Mouse (Mus musculus) embryonic facial prominence, embryonic 14.5 days (tissue): ENCODE data around the gene Atrx. TPM values are rescaled to one million over a fixed set of nuclear protein-coding genes. Genes with fewer than 3 reads are reported as not detected.

Experiments
- ATAC-seq: fragments of 200-750 bp; cut with Nextera tagmentation; 2 replicates; pipeline ENCODE4 v1.8.0; 2017; ENCODE audit warnings: low read depth, moderate number of reproducible peaks, moderate TSS enrichment
- DNase-seq: peaks from one replicate; pipeline ENCODE4 v3.0.0-alpha.2; 2015; ENCODE audit warnings: low spot score
- H3K27ac ChIP-seq: fragments of 300-500 bp; sonication (generic); replicated peaks from 2 replicates; pipeline ENCODE4 v1.5.1; 2014; ENCODE audit warnings: low read depth, mild to moderate bottlenecking, low read length, moderate library complexity
- H3K27me3 ChIP-seq: fragments of 300-500 bp; sonication (generic); replicated peaks from 2 replicates; pipeline ENCODE4 v1.6.1; 2014; ENCODE audit warnings: low read length; ENCODE audit not compliant: control insufficient read depth, insufficient read depth
- H3K36me3 ChIP-seq: fragments of 300-500 bp; sonication (generic); 2 replicates; pipeline ENCODE4 v1.6.1; 2014; ENCODE audit warnings: low read length, mixed read lengths; ENCODE audit not compliant: control insufficient read depth, insufficient read depth
- H3K4me1 ChIP-seq: fragments of 300-500 bp; sonication (generic); 2 replicates; pipeline ENCODE4 v1.6.1; 2014; ENCODE audit warnings: antibody characterized with exemption, low read length; ENCODE audit not compliant: control insufficient read depth, insufficient read depth
- H3K4me2 ChIP-seq: fragments of 300-500 bp; sonication (generic); 2 replicates; pipeline ENCODE4 v1.6.1; 2014; ENCODE audit warnings: low read depth, mild to moderate bottlenecking, low read length, moderate library complexity, mixed read lengths
- H3K4me3 ChIP-seq: fragments of 300-500 bp; sonication (generic); 2 replicates; pipeline ENCODE4 v1.5.1; 2014; ENCODE audit warnings: low read depth, mild to moderate bottlenecking, low read length
- H3K9ac ChIP-seq: fragments of 300-500 bp; sonication (generic); 2 replicates; pipeline ENCODE4 v1.6.1; 2014; ENCODE audit warnings: low read depth, mild to moderate bottlenecking, low read length, moderate library complexity, mixed read lengths
- H3K9me3 ChIP-seq: fragments of 300-500 bp; sonication (generic); 2 replicates; pipeline ENCODE4 v1.6.1; 2016; ENCODE audit warnings: low read length; ENCODE audit not compliant: control insufficient read depth
- WGBS: fragments of 180-500 bp; shearing (Covaris S2); extraction: QIAGEN DNeasy Blood & Tissue Kit; methylation state at CpG from one replicate; pipeline ENCODE4 v1.1.7; 2014; 5-methylcytosine and 5-hydroxymethylcytosine counted together
- polyA plus RNA-seq: library from polyadenylated mRNA; unstranded; fragments of >200 nt; fragmentation: Nextera tagmentation; extraction: Ambion mirVana; gene quantifications from 2 replicates; pipeline ENCODE4 v1.2.1, GENCODE M21; 2014

The Atrx gene
- polyA plus RNA-seq, 1 experiment from 2014 or later, result 124 TPM

- H3K27me3 ChIP-seq, result 0 out of 2 replicates have a peak, but pooled peaks cover 4% of the 10 kb centered on the region
- 77% methylated on average over 2 of the region's 2 CpGs for WGBS
- H3K27ac ChIP-seq, result no peak overlapping the region
- DNase-seq (no peak), ATAC-seq (no peak)
- no peak overlapping the region for H3K4me3 ChIP-seq
- no peaks in the 10 kb centered on the region for H3K36me3 ChIP-seq
- no peak overlapping the region for H3K4me2 ChIP-seq
- no peaks in the 10 kb centered on the region for H3K9me3 ChIP-seq
- no peak overlapping the region for H3K9ac ChIP-seq
- H3K4me1 ChIP-seq, result no peaks in the 10 kb centered on the region
Measured at GRCm38 (mm10) chrX:105886921-105887320, 42.3 kb downstream of the Atrx start.

GRCm38 (mm10) chrX:105864367-105864766 is 64.8 kb downstream of the Atrx start:
- no peaks in the 10 kb centered on the region for H3K9me3 ChIP-seq
- no peaks in the 10 kb centered on the region for H3K4me1 ChIP-seq
- H3K9ac ChIP-seq, result no peak overlapping the region
- H3K27ac ChIP-seq, result no peak overlapping the region
- 80% methylated on average over 5 of the region's 5 CpGs for WGBS
- DNase-seq, result peak; percentile 5
- no peak overlapping the region for H3K4me3 ChIP-seq
- H3K4me2 ChIP-seq, result no peak overlapping the region
- H3K36me3 ChIP-seq, result no peaks in the 10 kb centered on the region
- ATAC-seq, result no peak
- no peaks in the 10 kb centered on the region for H3K27me3 ChIP-seq

GRCm38 (mm10) chrX:105824462-105824861 is 104.7 kb downstream of the Atrx start:
- no peaks in the 10 kb centered on the region for H3K9me3 ChIP-seq
- no peak for DNase-seq
- H3K9ac ChIP-seq, result no peak overlapping the region
- no peak for ATAC-seq
- H3K4me2 ChIP-seq, result no peak overlapping the region
- no peak overlapping the region for H3K4me3 ChIP-seq
- peaks cover 52% of the 10 kb centered on the region for H3K36me3 ChIP-seq
- H3K4me1 ChIP-seq, result no peaks in the 10 kb centered on the region
- H3K27ac ChIP-seq, result no peak overlapping the region
- H3K27me3 ChIP-seq, result no peaks in the 10 kb centered on the region; the same call in 1 of the 2 replicates
- 84% methylated on average over 5 of the region's 5 CpGs for WGBS

- Histone ChIP-seq H3K4me3 (no peak overlapping the region), H3K4me1 (no peaks in the 10 kb centered on the region), H3K27ac (no peak overlapping the region), H3K9ac (no peak overlapping the region), H3K27me3 (peaks cover 9% of the 10 kb centered on the region; the same call in 1 of the 2 replicates), H3K9me3 (no peaks in the 10 kb centered on the region), H3K4me2 (no peak overlapping the region), H3K36me3 (peaks cover 5% of the 10 kb centered on the region; the same call in 1 of the 2 replicates)
- WGBS, result 43% methylated on average over 8 of the region's 8 CpGs
- DNase-seq, result peak; percentile 45
- peak; percentile 87 for ATAC-seq
Measured at GRCm38 (mm10) chrX:105794806-105795403, 134.3 kb downstream of the Atrx start.

- H3K27me3 ChIP-seq, result peaks cover 6% of the 10 kb centered on the region
- ATAC-seq (no peak), DNase-seq (no peak)
- H3K27ac ChIP-seq, result no peak overlapping the region
- H3K4me1 ChIP-seq, result no peaks in the 10 kb centered on the region
- no peaks in the 10 kb centered on the region for H3K9me3 ChIP-seq
- WGBS, result 85% methylated on average over 5 of the region's 5 CpGs
- no peak overlapping the region for H3K9ac ChIP-seq
- no peaks in the 10 kb centered on the region for H3K36me3 ChIP-seq
- no peak overlapping the region for H3K4me3 ChIP-seq
- H3K4me2 ChIP-seq, result no peak overlapping the region
Measured at GRCm38 (mm10) chrX:105773281-105773680, 155.9 kb downstream of the Atrx start.

GRCm38 (mm10) chrX:105767932-105768331 is 161.3 kb downstream of the Atrx start:
- peaks cover 3% of the 10 kb centered on the region; the same call in 1 of the 2 replicates for H3K4me1 ChIP-seq
- H3K27me3 ChIP-seq, result peaks cover 44% of the 10 kb centered on the region
- H3K27ac ChIP-seq, result no peak overlapping the region
- H3K4me3 ChIP-seq, result no peak overlapping the region
- no peak overlapping the region for H3K9ac ChIP-seq
- H3K4me2 ChIP-seq, result no peak overlapping the region
- H3K9me3 ChIP-seq, result no peaks in the 10 kb centered on the region
- DNase-seq, result peak; percentile 16
- no peak for ATAC-seq
- WGBS, result 55% methylated on average over 3 of the region's 3 CpGs
- no peaks in the 10 kb centered on the region for H3K36me3 ChIP-seq

- no peak overlapping the region for H3K9ac ChIP-seq
- peak; percentile 74 for DNase-seq
- no peaks in the 10 kb centered on the region for H3K36me3 ChIP-seq
- peak; percentile 78 for ATAC-seq
- H3K4me1 ChIP-seq, result peaks cover 3% of the 10 kb centered on the region; the same call in 1 of the 2 replicates
- WGBS, result 33% methylated on average over 8 of the region's 9 CpGs
- no peaks in the 10 kb centered on the region for H3K9me3 ChIP-seq
- no peak overlapping the region for H3K4me3 ChIP-seq
- peaks cover 50% of the 10 kb centered on the region for H3K27me3 ChIP-seq
- H3K27ac ChIP-seq, result no peak overlapping the region
- peak overlapping the region; percentile 18; the same call in 1 of the 2 replicates for H3K4me2 ChIP-seq
Measured at GRCm38 (mm10) chrX:105767177-105767764, 161.9 kb downstream of the Atrx start.

- 0 out of 2 replicates have a peak overlapping the region, but pooled peaks have one; percentile 64 for H3K4me2 ChIP-seq
- 34% methylated on average over 5 of the region's 6 CpGs for WGBS
Measured at GRCm38 (mm10) chrX:105766013-105766412, 163.2 kb downstream of the Atrx start.

More at GRCm38 (mm10) chrX:105766013-105766412, 163.2 kb downstream of the Atrx start:
- DNase-seq, result peak; percentile 55
- H3K36me3 ChIP-seq, result no peaks in the 10 kb centered on the region
- H3K9me3 ChIP-seq, result no peaks in the 10 kb centered on the region
- no peak overlapping the region for H3K27ac ChIP-seq
- no peak overlapping the region for H3K9ac ChIP-seq
- no peak overlapping the region for H3K4me3 ChIP-seq
- H3K4me1 ChIP-seq, result peaks cover 3% of the 10 kb centered on the region; the same call in 1 of the 2 replicates
- ATAC-seq, result peak; percentile 64
- peaks cover 56% of the 10 kb centered on the region for H3K27me3 ChIP-seq
